Mouse (Mus musculus): ENCODE data around the gene Syt2.

GRCm38 (mm10) chr1:134641507-134641906 lies 5.0 kb upstream of the Syt2 start:
- TF ChIP-seq CTCF (IDR thresholded peaks at IDR 0.05; ENCODE audit: insufficient read depth, low read length) = peak; percentile 20; the same call in 1 of the 2 replicates
- TF ChIP-seq POLR2A (IDR thresholded peaks at IDR 0.05; ENCODE audit: borderline replicate concordance, extremely low read depth, low read depth, low read length) = no peak
